Mouse (Mus musculus) E14TG2a.4 (cell line): ENCODE data around the gene Trim65.

ENCODE experiments used
- CTCF ChIP-seq: conservative IDR thresholded peaks from 2 replicates; pipeline ENCODE4 v1.5.1; 2014; ENCODE audit warnings: low read length
- NANOG ChIP-seq: IDR thresholded peaks from 2 replicates; pipeline ENCODE4 v1.6.1; 2014; ENCODE audit warnings: borderline replicate concordance, low read length, mixed read lengths

- TF ChIP-seq CTCF: no peak; the same call in 1 of the 2 replicates
- TF ChIP-seq NANOG: no peak
These were observed 23.8 kb downstream of the Trim65 start for GRCm38 (mm10) chr11:116106963-116107776.
